Mouse (Mus musculus): ENCODE measurements around the gene Cnot4. TPM values are rescaled to one million over a fixed set of nuclear protein-coding genes. Genes with fewer than 3 reads are reported as not detected.

Cnot4 gene
- polyA plus RNA-seq, 2 experiments, result 7.3 to 11.2 TPM

DNA sequence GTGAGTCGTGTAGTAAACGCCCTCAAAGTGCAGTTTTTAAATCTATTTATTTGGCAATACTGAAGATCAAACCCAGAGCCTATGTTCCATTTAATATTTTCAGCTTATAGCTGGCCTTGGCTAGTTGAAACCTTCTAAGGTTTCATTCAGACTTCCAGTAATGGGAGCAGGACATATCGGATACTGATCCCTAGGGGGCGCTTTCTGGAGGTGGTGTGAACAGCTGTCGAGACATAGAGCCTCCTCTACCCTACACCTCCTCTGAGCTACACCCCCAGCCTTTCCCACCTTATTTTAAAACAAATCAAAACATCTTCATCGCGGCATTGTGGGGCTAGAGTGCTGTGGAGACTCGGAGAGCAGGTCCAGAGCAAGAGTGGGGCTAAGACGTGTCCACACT lies 152.9 kb downstream of the Cnot4 start:
- DNase-seq (ENCODE audit: low read depth in 3 of 3, low spot score in 3 of 3), result no peak
- H3K4me3 ChIP-seq (ENCODE audit: insufficient read depth in 1 of 2, low read depth in 2 of 2, low read length in 2 of 2), result no peak overlapping the region
- H3K4me2 ChIP-seq (ENCODE audit: low read depth), result no peak overlapping the region
- ATAC-seq (ENCODE audit: insufficient read depth), result no peak
- H3K9ac ChIP-seq (replicated peaks), result no peak overlapping the region
- H3K4me1 ChIP-seq (replicated peaks; ENCODE audit: control insufficient read depth in 2 of 2, insufficient read depth in 2 of 2, low read length in 1 of 2), result no peaks in the 10 kb centered on the region
- TF ChIP-seq EP300 (IDR thresholded peaks at IDR 0.05; ENCODE audit: low read depth), result no peak
- peak; percentile 22; the same call in 1 of the 2 replicates for TF ChIP-seq CTCF (IDR thresholded peaks at IDR 0.05; ENCODE audit: low read depth)
- no peaks in the 10 kb centered on the region for H3K36me3 ChIP-seq (replicated peaks; ENCODE audit: control insufficient read depth, insufficient read depth, low read depth)
- 52% methylated on average over 9 of the region's 9 CpGs for WGBS (ENCODE audit: insufficient replicate concordance)
- H3K27me3 ChIP-seq (ENCODE audit: control insufficient read depth, insufficient read depth, low read length), result no peaks in the 10 kb centered on the region
- no peak overlapping the region for H3K27ac ChIP-seq
- no peaks in the 10 kb centered on the region for H3K9me3 ChIP-seq (ENCODE audit: control insufficient read depth, low read length)

DNA sequence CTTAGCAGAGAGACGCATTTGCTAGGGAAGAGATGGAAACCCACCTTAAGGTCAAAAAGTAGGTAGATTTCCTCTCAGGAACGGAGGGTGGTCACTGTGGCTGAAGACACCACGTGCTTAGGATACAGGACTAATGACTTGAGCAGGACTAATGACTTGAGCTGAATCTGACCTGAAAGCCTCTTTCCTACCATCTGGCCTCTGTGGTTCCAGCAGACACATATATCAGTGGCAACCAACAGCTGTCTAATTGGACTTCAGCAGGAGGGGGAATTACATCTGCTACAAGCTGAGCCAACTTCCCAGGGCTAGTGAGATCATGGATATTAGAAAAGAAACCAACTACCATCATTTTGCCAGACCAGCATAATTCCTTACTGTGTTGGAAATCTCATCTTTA lies 154.2 kb downstream of the Cnot4 start:
- H3K9me3 ChIP-seq (ENCODE audit: control insufficient read depth, low read length), result no peaks in the 10 kb centered on the region
- 69% methylated on average over 3 of the region's 3 CpGs for WGBS (ENCODE audit: insufficient replicate concordance)
- no peak for ATAC-seq (ENCODE audit: insufficient read depth)

More for the DNA sequence above, 154.2 kb downstream of the Cnot4 start:
- DNase-seq (ENCODE audit: low read depth in 3 of 3, low spot score in 3 of 3), result no peak
- Histone ChIP-seq H3K4me1 (replicated peaks; ENCODE audit: control insufficient read depth in 2 of 2, insufficient read depth in 2 of 2, low read length in 1 of 2) (no peaks in the 10 kb centered on the region), H3K4me3 (ENCODE audit: insufficient read depth in 1 of 2, low read depth in 2 of 2, low read length in 2 of 2) (no peak overlapping the region), H3K27ac (no peak overlapping the region), H3K9ac (replicated peaks) (no peak overlapping the region), H3K36me3 (replicated peaks; ENCODE audit: control insufficient read depth, insufficient read depth, low read depth) (no peaks in the 10 kb centered on the region), H3K4me2 (ENCODE audit: low read depth) (no peak overlapping the region), H3K27me3 (ENCODE audit: control insufficient read depth, insufficient read depth, low read length) (no peaks in the 10 kb centered on the region)
- TF ChIP-seq CTCF (IDR thresholded peaks at IDR 0.05; ENCODE audit: low read depth) (no peak), EP300 (IDR thresholded peaks at IDR 0.05; ENCODE audit: low read depth) (no peak)

Other genes starting within 250 kb of the Cnot4 start
- gene Wdr91, start 222.8 kb downstream of the Cnot4 start, polyA plus RNA-seq (2012; rRNA removed), result 17.4 and 21.5 TPM in 2 replicates
- gene Wdr91, start 222.8 kb downstream of the Cnot4 start, polyA plus RNA-seq (2014; fragmentation: Nextera tagmentation; extraction: Ambion mirVana), result 9.5 and 9.7 TPM in 2 replicates
- gene Stra8, start 213.6 kb downstream of the Cnot4 start, polyA plus RNA-seq (2012; rRNA removed), result not detected in 2 replicates
- gene Stra8, start 213.6 kb downstream of the Cnot4 start, polyA plus RNA-seq (2014; fragmentation: Nextera tagmentation; extraction: Ambion mirVana), result not detected in 2 replicates
- gene Slc23a4, start 145.3 kb downstream of the Cnot4 start, polyA plus RNA-seq (2012; rRNA removed), result 0.12 and 0.17 TPM in 2 replicates
- 0.06 and 0.16 TPM in 2 replicates for gene Slc23a4, start 145.3 kb downstream of the Cnot4 start, polyA plus RNA-seq (2014; fragmentation: Nextera tagmentation; extraction: Ambion mirVana)
- gene Nup205, start 43.7 kb upstream of the Cnot4 start, polyA plus RNA-seq (2012; rRNA removed), result 15.8 and 19.3 TPM in 2 replicates
- 22.3 and 24.7 TPM in 2 replicates for gene Nup205, start 43.7 kb upstream of the Cnot4 start, polyA plus RNA-seq (2014; fragmentation: Nextera tagmentation; extraction: Ambion mirVana)
- gene Slc13a4, start 174.4 kb upstream of the Cnot4 start, polyA plus RNA-seq (2012; rRNA removed), result 0.03 and 0.04 TPM in 2 replicates
- 0.09 and 0.22 TPM in 2 replicates for gene Slc13a4, start 174.4 kb upstream of the Cnot4 start, polyA plus RNA-seq (2014; fragmentation: Nextera tagmentation; extraction: Ambion mirVana)
- gene Fam180a, start 192.4 kb upstream of the Cnot4 start, polyA plus RNA-seq (2012; rRNA removed), result 0.02 and 0.03 TPM in 2 replicates
- gene Fam180a, start 192.4 kb upstream of the Cnot4 start, polyA plus RNA-seq (2014; fragmentation: Nextera tagmentation; extraction: Ambion mirVana), result 0.11 and 0.23 TPM in 2 replicates